Mouse (Mus musculus): ENCODE measurements around the gene Dlx4. TPM values are rescaled to one million over a fixed set of nuclear protein-coding genes. Genes with fewer than 3 reads are reported as not detected.

The Dlx4 gene
- polyA plus RNA-seq, 1 experiment from 2014 or later: not detected

DNA sequence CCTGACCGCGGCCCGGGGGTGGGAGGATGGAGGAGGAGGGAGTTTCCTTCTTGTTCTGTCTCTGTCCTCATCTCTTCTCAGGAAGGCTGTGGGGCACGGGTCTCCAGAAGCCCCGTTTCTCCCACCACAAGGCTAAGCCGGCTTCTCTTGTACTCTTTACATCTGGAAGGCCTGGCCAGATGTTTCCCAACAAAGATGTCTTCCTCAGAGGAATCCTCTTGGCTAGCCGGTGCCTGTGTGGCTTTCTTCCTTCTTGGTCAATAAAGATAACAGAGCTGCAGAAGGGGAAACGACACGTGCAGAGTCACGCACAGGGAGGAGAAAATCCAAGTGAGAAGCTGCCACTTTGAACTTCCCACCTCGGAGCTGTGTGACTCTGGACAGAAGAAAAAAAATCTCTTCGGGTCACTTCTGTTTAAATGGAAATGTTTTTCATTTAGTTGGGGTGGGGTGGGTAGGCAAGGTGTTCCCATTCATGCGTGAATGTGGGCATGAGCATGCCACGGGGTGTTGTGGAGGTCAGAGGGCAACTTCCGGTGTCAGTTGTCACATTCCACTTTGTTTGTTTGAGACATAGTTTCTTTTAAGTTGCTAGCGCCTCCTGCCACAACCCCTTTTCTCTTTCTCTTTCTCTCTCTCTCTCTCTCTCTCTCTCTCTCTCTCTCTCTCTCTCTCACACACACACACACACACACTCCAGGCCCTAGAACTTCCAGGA lies 44.8 kb downstream of the Dlx4 start:
- 18% methylated on average over 16 of the region's 16 CpGs for WGBS
- Histone ChIP-seq H3K4me1 (replicated peaks; ENCODE audit: insufficient read depth, low read length) (peaks cover 34% of the 10 kb centered on the region), H3K27ac (peak overlapping the region; percentile 54; the same call in 1 of the 2 replicates), H3K4me2 (ENCODE audit: low read length) (no peak overlapping the region), H3K9ac (ENCODE audit: low read depth, low read length) (no peak overlapping the region), H3K4me3 (replicated peaks; ENCODE audit: low read depth, low read length) (no peak overlapping the region), H3K9me3 (replicated peaks; ENCODE audit: low read length) (no peaks in the 10 kb centered on the region), H3K27me3 (ENCODE audit: insufficient read depth, low read length) (no peaks in the 10 kb centered on the region), H3K36me3 (ENCODE audit: insufficient read depth, low read length) (no peaks in the 10 kb centered on the region)
- TF ChIP-seq CTCF (IDR thresholded peaks at IDR 0.05; ENCODE audit: low read depth): no peak
- no peak for DNase-seq (ENCODE audit: low spot score)
- no peak for ATAC-seq (replicated peaks; ENCODE audit: low FRiP score, low read depth)

DNA sequence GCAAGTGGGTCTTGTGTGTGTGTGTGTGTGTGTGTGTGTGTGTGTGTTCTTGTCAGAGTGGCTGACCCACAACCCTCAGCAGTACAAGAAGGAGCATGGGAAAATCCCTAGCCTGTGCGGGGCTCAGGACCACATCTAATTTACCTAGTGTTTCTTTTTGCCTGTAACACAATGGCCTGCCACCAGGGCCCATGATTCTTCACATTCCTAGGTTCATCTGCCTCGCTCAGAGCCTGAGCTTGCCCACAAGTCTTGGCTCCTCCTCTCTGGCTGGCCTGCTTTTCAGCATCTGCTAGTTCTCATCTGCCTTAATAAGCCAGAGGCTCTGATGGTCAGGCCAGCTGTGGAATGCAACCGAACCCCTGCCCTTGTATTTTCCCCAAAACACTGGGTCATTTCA lies 45.7 kb downstream of the Dlx4 start:
- Histone ChIP-seq H3K4me2 (ENCODE audit: low read length) (no peak overlapping the region), H3K4me3 (replicated peaks; ENCODE audit: low read depth, low read length) (no peak overlapping the region), H3K27me3 (ENCODE audit: insufficient read depth, low read length) (no peaks in the 10 kb centered on the region), H3K36me3 (ENCODE audit: insufficient read depth, low read length) (no peaks in the 10 kb centered on the region), H3K9me3 (replicated peaks; ENCODE audit: low read length) (no peaks in the 10 kb centered on the region), H3K4me1 (replicated peaks; ENCODE audit: insufficient read depth, low read length) (peaks cover 30% of the 10 kb centered on the region), H3K27ac (no peak overlapping the region; the same call in 1 of the 2 replicates), H3K9ac (ENCODE audit: low read depth, low read length) (no peak overlapping the region)
- 0 out of 2 replicates have a peak, but pooled peaks have one; percentile 15 for ATAC-seq (replicated peaks; ENCODE audit: low FRiP score, low read depth)
- peak; percentile 76 for DNase-seq (ENCODE audit: low spot score)
- TF ChIP-seq CTCF (IDR thresholded peaks at IDR 0.05; ENCODE audit: low read depth): peak; percentile 44; the same call in 1 of the 2 replicates
- 36% methylated on average over 3 of the region's 3 CpGs for WGBS

- ATAC-seq (replicated peaks; ENCODE audit: low FRiP score, low read depth): no peak
- 72% methylated on average over 5 of the region's 5 CpGs for WGBS
- no peak for TF ChIP-seq CTCF (IDR thresholded peaks at IDR 0.05; ENCODE audit: low read depth)
- H3K4me1 ChIP-seq (replicated peaks; ENCODE audit: insufficient read depth, low read length): peaks cover 24% of the 10 kb centered on the region
- H3K27ac ChIP-seq: no peak overlapping the region
- no peak overlapping the region for H3K4me2 ChIP-seq (ENCODE audit: low read length)
- H3K27me3 ChIP-seq (ENCODE audit: insufficient read depth, low read length): no peaks in the 10 kb centered on the region
- no peaks in the 10 kb centered on the region for H3K36me3 ChIP-seq (ENCODE audit: insufficient read depth, low read length)
- no peak overlapping the region for H3K4me3 ChIP-seq (replicated peaks; ENCODE audit: low read depth, low read length)
- no peak for DNase-seq (ENCODE audit: low spot score)
- no peaks in the 10 kb centered on the region for H3K9me3 ChIP-seq (replicated peaks; ENCODE audit: low read length)
- no peak overlapping the region for H3K9ac ChIP-seq (ENCODE audit: low read depth, low read length)
Observed at GRCm38 (mm10) chr11:95098346-95099095, 47.5 kb downstream of the Dlx4 start.

DNA sequence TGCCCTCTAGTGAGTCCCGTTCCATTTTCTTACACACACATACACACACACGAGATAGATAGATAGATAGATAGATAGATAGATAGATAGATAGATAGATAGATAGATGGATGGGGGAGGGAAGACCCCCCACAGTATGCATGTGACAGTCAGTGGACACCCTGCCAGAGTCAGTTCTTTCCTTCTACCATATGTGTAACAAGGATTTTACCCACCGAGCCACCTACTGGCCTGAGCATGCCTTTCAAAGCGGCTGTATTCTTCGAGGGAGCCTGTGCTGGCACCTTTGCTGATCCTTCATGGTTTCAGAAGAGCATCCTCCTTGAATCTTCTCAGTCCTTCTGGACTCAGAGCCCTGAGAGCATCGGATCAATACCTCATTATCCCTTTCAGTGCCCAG lies 48.2 kb downstream of the Dlx4 start:
- H3K36me3 ChIP-seq (ENCODE audit: insufficient read depth, low read length): no peaks in the 10 kb centered on the region
- WGBS: 70% methylated on average over 6 of the region's 6 CpGs
- H3K4me3 ChIP-seq (replicated peaks; ENCODE audit: low read depth, low read length): no peak overlapping the region
- H3K27me3 ChIP-seq (ENCODE audit: insufficient read depth, low read length): no peaks in the 10 kb centered on the region
- H3K4me2 ChIP-seq (ENCODE audit: low read length): no peak overlapping the region
- DNase-seq (ENCODE audit: low spot score) (no peak), ATAC-seq (replicated peaks; ENCODE audit: low FRiP score, low read depth) (no peak)
- no peak overlapping the region for H3K9ac ChIP-seq (ENCODE audit: low read depth, low read length)
- peaks cover 24% of the 10 kb centered on the region for H3K4me1 ChIP-seq (replicated peaks; ENCODE audit: insufficient read depth, low read length)
- no peaks in the 10 kb centered on the region for H3K9me3 ChIP-seq (replicated peaks; ENCODE audit: low read length)
- H3K27ac ChIP-seq: no peak overlapping the region
- peak; percentile 39; the same call in 1 of the 2 replicates for TF ChIP-seq CTCF (IDR thresholded peaks at IDR 0.05; ENCODE audit: low read depth)

DNA sequence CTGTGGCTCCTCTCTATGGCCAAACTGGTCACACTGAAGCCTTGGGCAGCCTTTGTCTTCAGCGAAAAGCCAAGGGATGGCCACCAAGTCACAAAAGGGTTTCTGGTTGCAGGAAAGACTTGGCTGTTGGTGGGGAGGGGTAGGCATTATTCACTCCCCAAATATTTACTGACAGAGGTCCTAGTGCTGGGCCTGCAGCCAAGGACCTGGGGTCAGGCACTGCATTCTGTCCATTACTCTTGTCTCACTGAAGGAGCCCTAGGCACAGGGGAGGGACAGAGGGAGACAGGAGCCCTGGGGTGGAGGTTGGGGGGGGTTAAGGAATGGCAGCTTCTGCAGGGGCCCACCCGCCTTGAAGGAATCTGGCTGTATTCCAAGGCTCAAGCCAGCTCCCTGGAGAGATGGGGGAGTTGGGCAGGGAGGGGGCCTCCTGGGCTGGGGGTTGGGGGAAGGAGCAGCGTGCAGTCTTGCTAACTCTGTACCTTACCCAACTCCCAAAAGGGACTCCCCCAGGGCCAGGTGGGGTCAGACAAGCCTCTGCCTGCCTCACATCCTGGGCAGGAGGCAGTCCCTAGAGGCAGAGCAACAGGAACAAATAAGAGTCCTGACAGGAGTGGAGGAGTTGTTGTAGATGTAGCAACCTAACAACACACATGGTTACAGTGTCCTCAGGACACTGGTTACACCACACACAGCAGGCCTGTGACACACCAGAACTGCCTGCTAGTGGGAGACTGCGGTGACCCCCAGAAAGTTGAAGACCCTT lies 49.3 kb downstream of the Dlx4 start:
- TF ChIP-seq CTCF (IDR thresholded peaks at IDR 0.05; ENCODE audit: low read depth): no peak
- Histone ChIP-seq H3K4me3 (replicated peaks; ENCODE audit: low read depth, low read length) (no peak overlapping the region), H3K27ac (peak overlapping the region; percentile 47), H3K4me1 (replicated peaks; ENCODE audit: insufficient read depth, low read length) (peaks cover 24% of the 10 kb centered on the region), H3K4me2 (ENCODE audit: low read length) (no peak overlapping the region), H3K9me3 (replicated peaks; ENCODE audit: low read length) (no peaks in the 10 kb centered on the region), H3K36me3 (ENCODE audit: insufficient read depth, low read length) (no peaks in the 10 kb centered on the region), H3K9ac (ENCODE audit: low read depth, low read length) (no peak overlapping the region), H3K27me3 (ENCODE audit: insufficient read depth, low read length) (no peaks in the 10 kb centered on the region)
- DNase-seq (ENCODE audit: low spot score) (peak; percentile 82), ATAC-seq (replicated peaks; ENCODE audit: low FRiP score, low read depth) (peak; percentile 50)
- 34% methylated on average over 4 of the region's 4 CpGs for WGBS

GRCm38 (mm10) chr11:95095596-95095995 lies 50.5 kb downstream of the Dlx4 start:
- H3K9me3 ChIP-seq (replicated peaks; ENCODE audit: low read length): no peaks in the 10 kb centered on the region
- TF ChIP-seq CTCF (IDR thresholded peaks at IDR 0.05; ENCODE audit: low read depth): no peak

More at GRCm38 (mm10) chr11:95095596-95095995, 50.5 kb downstream of the Dlx4 start:
- Histone ChIP-seq H3K4me3 (replicated peaks; ENCODE audit: low read depth, low read length) (no peak overlapping the region), H3K27me3 (ENCODE audit: insufficient read depth, low read length) (no peaks in the 10 kb centered on the region), H3K4me1 (replicated peaks; ENCODE audit: insufficient read depth, low read length) (peaks cover 18% of the 10 kb centered on the region), H3K36me3 (ENCODE audit: insufficient read depth, low read length) (no peaks in the 10 kb centered on the region), H3K27ac (no peak overlapping the region), H3K4me2 (ENCODE audit: low read length) (no peak overlapping the region), H3K9ac (ENCODE audit: low read depth, low read length) (no peak overlapping the region)
- DNase-seq (ENCODE audit: low spot score) (no peak), ATAC-seq (replicated peaks; ENCODE audit: low FRiP score, low read depth) (no peak)
- 37% methylated on average over 10 of the region's 10 CpGs for WGBS

Data from kidney, postnatal 0 days (tissue).